Comparison of ENCODE assay signal across 10 mouse cellular contexts in the genomic region with DNA sequence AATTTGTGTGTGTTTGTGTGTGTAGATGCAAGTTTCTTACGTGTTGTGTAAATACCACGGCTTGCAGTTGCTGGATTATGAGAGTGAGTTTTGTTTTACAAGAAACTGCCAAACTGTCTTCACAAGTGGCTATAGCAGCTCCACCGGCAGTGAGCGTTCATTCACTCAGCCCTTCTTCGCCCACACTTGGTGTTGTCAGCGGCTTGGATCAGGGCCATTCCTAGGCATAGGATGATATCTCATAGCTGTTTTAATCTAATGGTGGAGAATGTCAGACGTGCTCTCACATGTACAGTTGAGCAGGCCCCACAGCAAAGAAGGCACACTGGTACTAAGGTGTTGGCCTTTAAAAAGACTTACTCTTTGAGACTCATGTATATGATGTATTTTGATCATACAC.
DNase-seq lines count a peak whose midpoint lies in the region.
"Had no signal": no experiment of that assay in that cellular context is flagged by ENCODE, and none has a peak within 500 bp of the region (broad histone marks: within the 10 kb centered on the region; RNA-seq: fewer than 3 reads in every experiment).

No protein-coding gene starts in this region.

- intact Hi-C loops in left cerebral cortex, postnatal 14 days (cut with DNase I) = no loop called here
- intact Hi-C loops in left cerebral cortex, postnatal 10 days (cut with DNase I) = no loop called here

- peak; percentile 30 to 68 for DNase-seq in frontal cortex, adult 2 months (ENCODE audit: extremely low spot score in 1 of 2, low spot score in 1 of 2)
- DNase-seq in frontal cortex, postnatal 10 days (ENCODE audit: low spot score in 2 of 2) = no peak
- peak; percentile 64 to 67 for DNase-seq in left cerebral cortex, postnatal 14 days (ENCODE audit: low spot score in 2 of 2)
- DNase-seq in left cerebral cortex, postnatal 10 days (ENCODE audit: extremely low spot score in 1 of 2, low spot score in 2 of 2) = no peak
- peak; percentile 37 for DNase-seq in fat pad, adult 2 months (ENCODE audit: extremely low read depth, low read depth, low spot score)
- peak; percentile 52 for DNase-seq in right cerebral cortex, postnatal 25 days
- no peak for DNase-seq in neural tube, embryonic 10.5 days (ENCODE audit: extremely low spot score, low spot score)
- DNase-seq: cerebellum, adult 2 months; liver, embryonic 13.5 days; lung, postnatal 36 days had no signal

Comparison
In these comparisons a context has a peak if more than half of its experiments do, and no peak if none do; other contexts are left out.
1. DNase-seq: peak in frontal cortex, adult 2 months (2 of 2), left cerebral cortex, postnatal 14 days (2 of 2), fat pad, adult 2 months (single experiment) and right cerebral cortex, postnatal 25 days (single experiment); none in frontal cortex, postnatal 10 days (0 of 2), left cerebral cortex, postnatal 10 days (0 of 2) and neural tube, embryonic 10.5 days (single experiment).